8 mouse cellular contexts compared by ENCODE assay signal in the genomic region with DNA sequence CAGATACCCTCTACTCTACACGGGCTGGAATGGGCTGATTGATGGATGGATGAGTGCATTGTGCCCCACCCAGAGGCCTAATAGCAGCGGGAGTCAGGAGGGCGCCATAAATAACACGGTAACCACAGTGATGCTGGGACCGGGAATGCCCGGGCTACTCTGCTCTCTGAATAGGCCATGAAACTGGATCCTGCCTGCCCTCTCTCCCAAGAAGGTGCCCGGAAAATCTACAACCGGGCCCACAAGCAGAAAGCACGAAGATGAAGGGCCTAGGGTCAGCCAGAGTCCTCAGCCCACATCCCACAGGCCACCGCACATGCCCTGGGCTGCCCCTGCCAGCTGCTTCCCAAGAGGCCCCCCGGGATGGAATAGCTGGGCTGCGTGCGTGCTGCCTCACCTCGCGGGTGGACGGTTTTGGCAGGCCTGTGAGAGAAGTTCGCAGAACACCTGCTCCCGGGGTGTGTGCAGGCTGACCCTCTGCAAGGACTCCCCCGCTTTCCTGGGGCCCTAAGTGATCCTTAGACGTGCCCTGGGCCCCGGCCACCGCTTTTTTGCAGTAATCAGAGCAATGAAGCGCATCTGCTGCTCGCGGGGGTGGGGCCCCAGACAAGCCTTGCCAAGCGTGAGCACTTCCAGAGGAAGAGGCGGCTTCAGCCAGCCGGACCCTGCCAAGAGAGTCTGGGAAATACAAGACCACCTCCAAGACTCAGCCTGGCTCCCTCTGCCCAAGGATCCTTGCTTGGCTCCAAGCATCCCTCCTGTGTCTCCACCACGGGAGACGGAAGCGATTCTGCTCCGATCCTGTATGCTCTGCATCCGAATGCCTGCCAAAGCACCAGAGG.
DNase-seq lines count a peak whose midpoint lies in the region; ATAC-seq and TF ChIP-seq lines count a peak whose summit lies in the region.
"Had no signal": no experiment of that assay in that cellular context is flagged by ENCODE, and none has a peak within 500 bp of the region (broad histone marks: within the 10 kb centered on the region; RNA-seq: fewer than 3 reads in every experiment).

No protein-coding gene starts in this region.

- no peak for TF ChIP-seq POLR2A in lung, adult 2 months (IDR thresholded peaks at IDR 0.05; ENCODE audit: borderline replicate concordance, extremely low read depth, low read depth, low read length)

- peak overlapping the region; percentile 46 for H3K4me2 ChIP-seq in lung, embryonic 14.5 days
- peak overlapping the region; percentile 30; the same call in 1 of the 2 replicates for H3K4me2 ChIP-seq in embryonic facial prominence, embryonic 12.5 days (replicated peaks)
- H3K4me2 ChIP-seq in hindbrain, embryonic 12.5 days (replicated peaks) = peak overlapping the region; percentile 21

- H3K27ac ChIP-seq in lung, embryonic 14.5 days (ENCODE audit: low read depth) = no peak overlapping the region
- H3K27ac ChIP-seq in embryonic facial prominence, embryonic 12.5 days = no peak overlapping the region
- no peak overlapping the region for H3K27ac ChIP-seq in hindbrain, embryonic 12.5 days
- H3K27ac ChIP-seq: liver, embryonic 14.5 days had no signal

- peak; percentile 59; the same call in 1 of the 2 replicates for ATAC-seq in lung, embryonic 14.5 days (ENCODE audit: insufficient read depth)
- ATAC-seq in embryonic facial prominence, embryonic 12.5 days (ENCODE audit: insufficient number of reproducible peaks, insufficient read depth, low FRiP score, low TSS enrichment) = peak; percentile 69
- no peak for ATAC-seq in hindbrain, embryonic 12.5 days (ENCODE audit: low FRiP score)

- no peak overlapping the region for H3K9ac ChIP-seq in lung, embryonic 14.5 days
- no peak overlapping the region for H3K9ac ChIP-seq in embryonic facial prominence, embryonic 12.5 days
- H3K9ac ChIP-seq in hindbrain, embryonic 12.5 days = 0 out of 2 replicates have a peak overlapping the region, but pooled peaks have one; percentile 8
- H3K9ac ChIP-seq: liver, embryonic 14.5 days had no signal

- H3K4me1 ChIP-seq in lung, embryonic 14.5 days (ENCODE audit: insufficient read depth) = peaks cover 12% of the 10 kb centered on the region
- H3K4me1 ChIP-seq in lung, adult 2 months (ENCODE audit: control insufficient read depth, insufficient read depth, low read length) = no peaks in the 10 kb centered on the region
- peaks cover 10% of the 10 kb centered on the region for H3K4me1 ChIP-seq in embryonic facial prominence, embryonic 12.5 days
- peaks cover 11% of the 10 kb centered on the region for H3K4me1 ChIP-seq in hindbrain, embryonic 12.5 days

- peak; percentile 68 for DNase-seq in lung, embryonic 14.5 days
- DNase-seq in lung, adult 2 months = no peak
- peak; percentile 71 for DNase-seq in neural tube, embryonic 10.5 days (ENCODE audit: extremely low spot score, low spot score)
- no peak for DNase-seq in cerebellum, adult 9-10 months
- no peak for DNase-seq in thymus, postnatal 25 days

- no peak for TF ChIP-seq CTCF in lung, embryonic 14.5 days (IDR thresholded peaks at IDR 0.05; ENCODE audit: low read depth)
- no peak for TF ChIP-seq CTCF in lung, adult 2 months (IDR thresholded peaks at IDR 0.05; ENCODE audit: insufficient read depth, low read length)

- no peaks in the 10 kb centered on the region for H3K36me3 ChIP-seq in lung, embryonic 14.5 days (ENCODE audit: insufficient read depth)
- H3K36me3 ChIP-seq in embryonic facial prominence, embryonic 12.5 days = no peaks in the 10 kb centered on the region
- H3K36me3 ChIP-seq in hindbrain, embryonic 12.5 days = no peaks in the 10 kb centered on the region

- peaks cover 5% of the 10 kb centered on the region; the same call in 1 of the 2 replicates for H3K27me3 ChIP-seq in lung, embryonic 14.5 days (ENCODE audit: insufficient read depth, low read length)
- peaks cover 12% of the 10 kb centered on the region; the same call in 1 of the 2 replicates for H3K27me3 ChIP-seq in embryonic facial prominence, embryonic 12.5 days
- H3K27me3 ChIP-seq in hindbrain, embryonic 12.5 days = peaks cover 19% of the 10 kb centered on the region

- H3K9me3 ChIP-seq in lung, embryonic 14.5 days (ENCODE audit: low read depth, low read length) = no peaks in the 10 kb centered on the region
- 0 out of 2 replicates have a peak, but pooled peaks cover 2% of the 10 kb centered on the region for H3K9me3 ChIP-seq in embryonic facial prominence, embryonic 12.5 days
- H3K9me3 ChIP-seq in hindbrain, embryonic 12.5 days (replicated peaks) = no peaks in the 10 kb centered on the region

- H3K4me3 ChIP-seq in lung, embryonic 14.5 days (ENCODE audit: low read depth, low read length) = no peak overlapping the region
- no peak overlapping the region for H3K4me3 ChIP-seq in lung, adult 2 months (replicated peaks; ENCODE audit: extremely low read depth, low read depth, low read length)
- H3K4me3 ChIP-seq in embryonic facial prominence, embryonic 12.5 days = no peak overlapping the region
- H3K4me3 ChIP-seq in hindbrain, embryonic 12.5 days = no peak overlapping the region

- 14% methylated on average over 33 of the region's 33 CpGs for WGBS in lung, embryonic 14.5 days
- WGBS in lung, adult 2 months = 30% methylated on average over 33 of the region's 33 CpGs
- whole genome bisulfite sequencing in embryonic facial prominence, embryonic 12.5 days = 19% methylated on average over 33 of the region's 33 CpGs
- WGBS in hindbrain, embryonic 12.5 days = 14% methylated on average over 33 of the region's 33 CpGs

Comparison
In these comparisons a context has a peak if more than half of its experiments do, and no peak if none do; other contexts are left out.
1. DNase-seq: peak in lung, embryonic 14.5 days (single experiment) and neural tube, embryonic 10.5 days (single experiment); none in lung, adult 2 months (single experiment), cerebellum, adult 9-10 months (single experiment) and thymus, postnatal 25 days (single experiment).
2. Peak in every context shown above with its lines, with median percentiles within 50 percentile points of each other: H3K4me2 ChIP-seq.